Mouse (Mus musculus): ENCODE measurements around the gene Hnrnpul1. TPM values are rescaled to one million over a fixed set of nuclear protein-coding genes. Genes with fewer than 3 reads are reported as not detected.

Hnrnpul1 gene
- polyA plus RNA-seq, 1 experiment from 2014 or later, result 72.9 TPM

- Histone ChIP-seq H3K4me2 (peak overlapping the region; percentile 65), H3K9ac (peak overlapping the region; percentile 66; the same call in 1 of the 2 replicates), H3K4me3 (peak overlapping the region; percentile 37; the same call in 1 of the 2 replicates), H3K9me3 (no peaks in the 10 kb centered on the region), H3K27ac (no peak overlapping the region), H3K4me1 (peaks cover 21% of the 10 kb centered on the region), H3K27me3 (peaks cover 57% of the 10 kb centered on the region), H3K36me3 (no peaks in the 10 kb centered on the region)
- no peak for ATAC-seq (ENCODE audit: insufficient number of reproducible peaks, insufficient read depth, low FRiP score, low TSS enrichment, low read depth)
- WGBS, result 43% methylated on average over 6 of the region's 6 CpGs
Measured at GRCm38 (mm10) chr7:25675405-25675804, 79.2 kb downstream of the Hnrnpul1 start.

GRCm38 (mm10) chr7:25674719-25675300 lies 79.7 kb downstream of the Hnrnpul1 start, which contains the start of gene Tmem91:
Gene Tmem91, minus strand, starts transcription at chr7:25675166.
- Histone ChIP-seq H3K4me2 (peak within 1 kb of the TSS; percentile 65), H3K4me3 (peak within 1 kb of the TSS; percentile 37), H3K27me3 (peaks cover 57% of the 10 kb centered on the region), H3K4me1 (peaks cover 16% of the 10 kb centered on the region), H3K27ac (no peak within 1 kb of the TSS), H3K9ac (peak within 1 kb of the TSS; percentile 66), H3K36me3 (peaks cover under 1% of the 10 kb centered on the region; the same call in 1 of the 2 replicates), H3K9me3 (no peaks in the 10 kb centered on the region)
- 3% methylated on average over 29 of the region's 29 CpGs for WGBS
- ATAC-seq (ENCODE audit: insufficient number of reproducible peaks, insufficient read depth, low FRiP score, low TSS enrichment, low read depth), result no peak

- no peak for ATAC-seq (ENCODE audit: insufficient number of reproducible peaks, insufficient read depth, low FRiP score, low TSS enrichment, low read depth)
- WGBS, result 27% methylated on average over 9 of the region's 9 CpGs
- peaks cover 16% of the 10 kb centered on the region for H3K4me1 ChIP-seq
- no peaks in the 10 kb centered on the region for H3K9me3 ChIP-seq
- H3K4me3 ChIP-seq, result no peak overlapping the region
- H3K27ac ChIP-seq, result no peak overlapping the region
- peaks cover 54% of the 10 kb centered on the region for H3K27me3 ChIP-seq
- peaks cover 5% of the 10 kb centered on the region; the same call in 1 of the 2 replicates for H3K36me3 ChIP-seq
- peak overlapping the region; percentile 65; the same call in 1 of the 2 replicates for H3K4me2 ChIP-seq
- peak overlapping the region; percentile 66; the same call in 1 of the 2 replicates for H3K9ac ChIP-seq
Measured at GRCm38 (mm10) chr7:25674297-25674696, 80.3 kb downstream of the Hnrnpul1 start.

- WGBS, result 55% methylated on average over 4 of the region's 4 CpGs
- H3K9me3 ChIP-seq, result no peaks in the 10 kb centered on the region
- H3K4me3 ChIP-seq, result no peak overlapping the region
- peaks cover 40% of the 10 kb centered on the region for H3K27me3 ChIP-seq
- peaks cover 16% of the 10 kb centered on the region for H3K4me1 ChIP-seq
- no peak overlapping the region for H3K4me2 ChIP-seq
- H3K36me3 ChIP-seq, result peaks cover 24% of the 10 kb centered on the region
- ATAC-seq (ENCODE audit: insufficient number of reproducible peaks, insufficient read depth, low FRiP score, low TSS enrichment, low read depth), result no peak
- H3K9ac ChIP-seq, result no peak overlapping the region
- no peak overlapping the region for H3K27ac ChIP-seq
Measured at GRCm38 (mm10) chr7:25672442-25672841, 82.1 kb downstream of the Hnrnpul1 start.

GRCm38 (mm10) chr7:25671686-25672085 lies 82.9 kb downstream of the Hnrnpul1 start:
- Histone ChIP-seq H3K27me3 (peaks cover 39% of the 10 kb centered on the region), H3K4me2 (no peak overlapping the region), H3K36me3 (peaks cover 31% of the 10 kb centered on the region), H3K9me3 (no peaks in the 10 kb centered on the region), H3K9ac (no peak overlapping the region), H3K4me1 (peaks cover 13% of the 10 kb centered on the region), H3K4me3 (no peak overlapping the region), H3K27ac (no peak overlapping the region)
- 73% methylated on average over 2 of the region's 2 CpGs for WGBS
- ATAC-seq (ENCODE audit: insufficient number of reproducible peaks, insufficient read depth, low FRiP score, low TSS enrichment, low read depth), result no peak

Other genes starting within 250 kb of the Hnrnpul1 start
- gene Ceacam2, start 214.9 kb downstream of the Hnrnpul1 start, polyA plus RNA-seq (2015; fragmentation: Nextera tagmentation; extraction: Ambion mirVana), result 0.15 TPM in 1 of 2 replicates, not detected in the other
- gene Erich4, start 138.9 kb downstream of the Hnrnpul1 start, polyA plus RNA-seq (2015; fragmentation: Nextera tagmentation; extraction: Ambion mirVana), result not detected in 2 replicates
- 36.3 and 37.9 TPM in 2 replicates for gene Dmac2, start 135.3 kb downstream of the Hnrnpul1 start, polyA plus RNA-seq (2015; fragmentation: Nextera tagmentation; extraction: Ambion mirVana)
- gene B3gnt8, start 128.1 kb downstream of the Hnrnpul1 start, polyA plus RNA-seq (2015; fragmentation: Nextera tagmentation; extraction: Ambion mirVana), result 5.9 and 8.3 TPM in 2 replicates
- gene Bckdha, start 95.8 kb downstream of the Hnrnpul1 start, polyA plus RNA-seq (2015; fragmentation: Nextera tagmentation; extraction: Ambion mirVana), result 59.9 and 60.6 TPM in 2 replicates
- 72.6 and 86.4 TPM in 2 replicates for gene Exosc5, start 95.6 kb downstream of the Hnrnpul1 start, polyA plus RNA-seq (2015; fragmentation: Nextera tagmentation; extraction: Ambion mirVana)
- 3.4 and 3.8 TPM in 2 replicates for gene Tmem91, start 79.6 kb downstream of the Hnrnpul1 start, polyA plus RNA-seq (2015; fragmentation: Nextera tagmentation; extraction: Ambion mirVana)
- 25.9 and 26.4 TPM in 2 replicates for gene B9d2, start 74.0 kb downstream of the Hnrnpul1 start, polyA plus RNA-seq (2015; fragmentation: Nextera tagmentation; extraction: Ambion mirVana)
- 3.2 and 3.4 TPM in 2 replicates for gene Tgfb1, start 67.8 kb downstream of the Hnrnpul1 start, polyA plus RNA-seq (2015; fragmentation: Nextera tagmentation; extraction: Ambion mirVana)
- 24.1 and 26.3 TPM in 2 replicates for gene Ccdc97, start 35.7 kb downstream of the Hnrnpul1 start, polyA plus RNA-seq (2015; fragmentation: Nextera tagmentation; extraction: Ambion mirVana)
- gene Axl, start 33.9 kb upstream of the Hnrnpul1 start, polyA plus RNA-seq (2015; fragmentation: Nextera tagmentation; extraction: Ambion mirVana), result 80.8 and 84.2 TPM in 2 replicates
- 2.7 and 3.9 TPM in 2 replicates for gene Cyp2s1, start 62.2 kb upstream of the Hnrnpul1 start, polyA plus RNA-seq (2015; fragmentation: Nextera tagmentation; extraction: Ambion mirVana)
- not detected in 2 replicates for gene Cyp2b10, start 142.9 kb upstream of the Hnrnpul1 start, polyA plus RNA-seq (2015; fragmentation: Nextera tagmentation; extraction: Ambion mirVana)